Mouse (Mus musculus): ENCODE results near the gene Swt1. TPM values are rescaled to one million over a fixed set of nuclear protein-coding genes. Genes with fewer than 3 reads are reported as not detected.
"Not testable (repeated sequence)": the region's sequence is repeated elsewhere in the genome, so short reads cannot be mapped to it uniquely, and the experiment has no call there.

Gene Swt1
- total RNA-seq (2021), result 10 to 100 TPM in 1 of 2 experiments, 1 to 10 TPM in 1; 9.8 to 12.2 TPM

GRCm38 (mm10) chr1:151428263-151429221, at the start of gene Swt1, which contains the start of gene Trmt1l:
Gene Swt1, minus strand, starts transcription at chr1:151428455.
Gene Trmt1l, plus strand, starts transcription at chr1:151428542.
- intact Hi-C loops (cut with DNase I), result no loop called here
- peak; percentile 98 for DNase-seq (ENCODE audit: low spot score)

GRCm38 (mm10) chr1:151472386-151472785, 44.1 kb upstream of the Swt1 start:
- DNase-seq (ENCODE audit: low spot score); intact Hi-C loops (cut with DNase I): not testable (repeated sequence)

GRCm38 (mm10) chr1:151471429-151471828, 43.2 kb upstream of the Swt1 start:
- intact Hi-C loops (cut with DNase I), result no loop called here
- no peak for DNase-seq (ENCODE audit: low spot score)

GRCm38 (mm10) chr1:151466571-151466970, 38.3 kb upstream of the Swt1 start:
- intact Hi-C loops (cut with DNase I), result no loop called here
- DNase-seq (ENCODE audit: low spot score), result no peak

- intact Hi-C loops (cut with DNase I), result loop anchor here (5.0 kb wide), 1 partner anchor 242 kb away; no protein-coding TSS in a partner anchor
- no peak for DNase-seq (ENCODE audit: low spot score)
Observed at GRCm38 (mm10) chr1:151464914-151465313, 36.7 kb upstream of the Swt1 start.

GRCm38 (mm10) chr1:151461265-151461664, 33.0 kb upstream of the Swt1 start:
- no peak for DNase-seq (ENCODE audit: low spot score)
- intact Hi-C loops (cut with DNase I), result loop anchor here (5.0 kb wide), 1 partner anchor 246 kb away; no protein-coding TSS in a partner anchor

- intact Hi-C loops (cut with DNase I), result no loop called here
- DNase-seq (ENCODE audit: low spot score), result no peak
Observed at GRCm38 (mm10) chr1:151457087-151457486, 28.8 kb upstream of the Swt1 start.

GRCm38 (mm10) chr1:151451946-151452345, 23.7 kb upstream of the Swt1 start:
- intact Hi-C loops (cut with DNase I), result no loop called here

GRCm38 (mm10) chr1:151450851-151451250, 22.6 kb upstream of the Swt1 start:
- DNase-seq (ENCODE audit: low spot score), result no peak
- intact Hi-C loops (cut with DNase I), result no loop called here

More at GRCm38 (mm10) chr1:151451946-151452345, 23.7 kb upstream of the Swt1 start:
- no peak for DNase-seq (ENCODE audit: low spot score)

- intact Hi-C loops (cut with DNase I), result no loop called here
- no peak for DNase-seq (ENCODE audit: low spot score)
Observed at GRCm38 (mm10) chr1:151449866-151450265, 21.6 kb upstream of the Swt1 start.

GRCm38 (mm10) chr1:151435431-151435830, 7.2 kb upstream of the Swt1 start:
- intact Hi-C loops (cut with DNase I), result no loop called here
- no peak for DNase-seq (ENCODE audit: low spot score)

GRCm38 (mm10) chr1:151429316-151429715, 1.1 kb upstream of the Swt1 start:
- no peak for DNase-seq (ENCODE audit: low spot score)
- intact Hi-C loops (cut with DNase I), result no loop called here

GRCm38 (mm10) chr1:151427888-151428262, 380 bp downstream of the Swt1 start:
- DNase-seq (ENCODE audit: low spot score), result no peak
- intact Hi-C loops (cut with DNase I), result no loop called here

GRCm38 (mm10) chr1:151426947-151427600, 1.2 kb downstream of the Swt1 start:
- DNase-seq (ENCODE audit: low spot score), result no peak
- intact Hi-C loops (cut with DNase I), result no loop called here

- DNase-seq (ENCODE audit: low spot score), result no peak
- intact Hi-C loops (cut with DNase I), result no loop called here
Observed at GRCm38 (mm10) chr1:151422178-151422577, 6.1 kb downstream of the Swt1 start.

- intact Hi-C loops (cut with DNase I), result no loop called here
- no peak for DNase-seq (ENCODE audit: low spot score)
Observed at GRCm38 (mm10) chr1:151409827-151410226, 18.4 kb downstream of the Swt1 start.

GRCm38 (mm10) chr1:151390029-151390428, 38.2 kb downstream of the Swt1 start:
- no peak for DNase-seq (ENCODE audit: low spot score)
- intact Hi-C loops (cut with DNase I), result no loop called here

- no peak for DNase-seq (ENCODE audit: low spot score)
- intact Hi-C loops (cut with DNase I), result no loop called here
Observed at GRCm38 (mm10) chr1:151377353-151377752, 50.9 kb downstream of the Swt1 start.

GRCm38 (mm10) chr1:151372823-151373222, 55.4 kb downstream of the Swt1 start:
- intact Hi-C loops (cut with DNase I), result no loop called here
- no peak for DNase-seq (ENCODE audit: low spot score)

GRCm38 (mm10) chr1:151371543-151371942, 56.7 kb downstream of the Swt1 start:
- intact Hi-C loops (cut with DNase I), result no loop called here
- no peak for DNase-seq (ENCODE audit: low spot score)

- DNase-seq (ENCODE audit: low spot score), result no peak
- intact Hi-C loops (cut with DNase I), result no loop called here
Observed at GRCm38 (mm10) chr1:151370573-151370972, 57.7 kb downstream of the Swt1 start.

Measured in heart, postnatal 25 days (tissue).